Mouse (Mus musculus) MEL (cell line): ENCODE results near the gene Rftn1.

ENCODE experiments used
- CTCF ChIP-seq, 3 experiments: IDR thresholded peaks in 2 of 3; conservative IDR thresholded peaks in 1 of 3; 2 replicates each; pipeline ENCODE4 v1.5.1; 2011 to 2012; ENCODE audit warnings: low read length in 3 of 3, low read depth in 2 of 3, mild to moderate bottlenecking in 2 of 3, improper control_type of control experiment in 1 of 3, inconsistent platforms in 1 of 3, mixed read lengths in 1 of 3, moderate library complexity in 1 of 3; ENCODE audit not compliant: control insufficient read depth in 1 of 3, insufficient read depth in 1 of 3, poor library complexity in 1 of 3, severe bottlenecking in 1 of 3
- E2F4 ChIP-seq: IDR thresholded peaks from 2 replicates; pipeline ENCODE4 v1.6.1; 2011; ENCODE audit warnings: low read depth, low read length, improper control_type of control experiment, borderline replicate concordance
- EP300 ChIP-seq, 2 experiments: IDR thresholded peaks; 2 replicates each; pipeline ENCODE4 v1.6.1; 2011; ENCODE audit warnings: improper control_type of control experiment in 2 of 2, low read length in 2 of 2, low read depth in 1 of 2, mild to moderate bottlenecking in 1 of 2
- KAT2A ChIP-seq: conservative IDR thresholded peaks from 2 replicates; pipeline ENCODE4 v1.6.1; 2012; ENCODE audit warnings: low read depth, low read length, improper control_type of control experiment, inconsistent platforms
- MAZ ChIP-seq: IDR thresholded peaks from 2 replicates; pipeline ENCODE4 v1.6.1; 2012; ENCODE audit warnings: low read depth, mild to moderate bottlenecking, inconsistent platforms, low read length, improper control_type of control experiment
- MXI1 ChIP-seq: IDR thresholded peaks from 2 replicates; pipeline ENCODE4 v1.6.1; 2011; ENCODE audit warnings: mild to moderate bottlenecking, low read depth, low read length, improper control_type of control experiment
- NELFE ChIP-seq: IDR thresholded peaks from 2 replicates; pipeline ENCODE4 v1.6.1; 2011; ENCODE audit warnings: low read depth, low read length, improper control_type of control experiment
- POLR2A ChIP-seq, 2 experiments: IDR thresholded peaks; 2 replicates each; pipeline ENCODE4 v1.6.1; 2011 to 2012; ENCODE audit warnings: low read length in 2 of 2, mild to moderate bottlenecking in 2 of 2, control low read depth in 1 of 2, improper control_type of control experiment in 1 of 2, low read depth in 1 of 2, moderate library complexity in 1 of 2; ENCODE audit not compliant: control insufficient read depth in 1 of 2, insufficient read depth in 1 of 2, poor library complexity in 1 of 2
- POLR2AphosphoS5 ChIP-seq: IDR thresholded peaks from 2 replicates; pipeline ENCODE4 v1.6.1; 2012; ENCODE audit warnings: low read depth, borderline replicate concordance, mild to moderate bottlenecking, inconsistent platforms, low read length, moderate library complexity, mixed read lengths
- RAD21 ChIP-seq: IDR thresholded peaks from 2 replicates; pipeline ENCODE4 v1.6.1; 2011; ENCODE audit warnings: mild to moderate bottlenecking, low read depth, low read length, improper control_type of control experiment
- TCF12 ChIP-seq: IDR thresholded peaks from 2 replicates; pipeline ENCODE4 v1.6.1; 2014; ENCODE audit warnings: low read depth, mild to moderate bottlenecking, inconsistent platforms, low read length, improper control_type of control experiment, moderate library complexity
- USF1 ChIP-seq: IDR thresholded peaks from 2 replicates; pipeline ENCODE4 v1.6.1; 2014; ENCODE audit warnings: low read depth, mild to moderate bottlenecking, inconsistent platforms, low read length, improper control_type of control experiment, moderate library complexity
- USF2 ChIP-seq, 2 experiments: IDR thresholded peaks; 2 replicates each; pipeline ENCODE4 v1.6.1; 2011 to 2012; ENCODE audit warnings: improper control_type of control experiment in 2 of 2, low read length in 2 of 2, borderline replicate concordance in 1 of 2, inconsistent platforms in 1 of 2, low read depth in 1 of 2, mild to moderate bottlenecking in 1 of 2; ENCODE audit not compliant: insufficient read depth in 1 of 2
- ZMIZ1 ChIP-seq: IDR thresholded peaks from 2 replicates; pipeline ENCODE4 v1.6.1; 2012; ENCODE audit warnings: low read depth, mild to moderate bottlenecking, inconsistent platforms, low read length, improper control_type of control experiment, moderate library complexity

GRCm38 (mm10) chr17:50151208-50151723 is 39.2 kb downstream of the Rftn1 start:
- no peak for TF ChIP-seq POLR2AphosphoS5
- TF ChIP-seq E2F4, result no peak
- TF ChIP-seq EP300 (IDR thresholded peaks at IDR 0.05; ENCODE audit: low read depth in 1 of 2, low read length in 2 of 2), result no peak
- TF ChIP-seq NELFE, result no peak
- no peak for TF ChIP-seq MAZ
- TF ChIP-seq POLR2A (IDR thresholded peaks at IDR 0.05; ENCODE audit: control insufficient read depth in 1 of 2, insufficient read depth in 1 of 2, low read depth in 1 of 2, low read length in 2 of 2, poor library complexity in 1 of 2), result no peak
- TF ChIP-seq MXI1, result no peak
- no peak for TF ChIP-seq KAT2A
- TF ChIP-seq ZMIZ1, result no peak
- no peak for TF ChIP-seq CTCF (IDR thresholded peaks at IDR 0.05 in 2 of 3, conservative IDR thresholded peaks at IDR 0.05 in 1 of 3; ENCODE audit: control insufficient read depth in 1 of 3, insufficient read depth in 1 of 3, low read depth in 2 of 3, low read length in 3 of 3, poor library complexity in 1 of 3, severe bottlenecking in 1 of 3)
- TF ChIP-seq USF1, result no peak
- TF ChIP-seq TCF12, result no peak
- no peak for TF ChIP-seq USF2 (IDR thresholded peaks at IDR 0.05; ENCODE audit: borderline replicate concordance in 1 of 2, insufficient read depth in 1 of 2, low read depth in 1 of 2, low read length in 2 of 2)
- TF ChIP-seq RAD21, result no peak
